Mouse (Mus musculus) liver, postnatal 0 days (tissue): Measurements from ENCODE around the gene Ube2ql1.

ENCODE experiments used
- CTCF ChIP-seq: sonication (generic); IDR thresholded peaks from 2 replicates; pipeline ENCODE4 v1.5.1; 2016; ENCODE audit warnings: antibody characterized with exemption, low read depth
- EP300 ChIP-seq: IDR thresholded peaks from 2 replicates; pipeline ENCODE4 v1.6.1; 2016; ENCODE audit warnings: antibody characterized with exemption, low read depth, mild to moderate bottlenecking

- TF ChIP-seq CTCF = no peak
- TF ChIP-seq EP300 = no peak
Observed at GRCm38 (mm10) chr13:69788704-69789103, 49.0 kb upstream of the Ube2ql1 start.
